Mouse (Mus musculus) brain, adult 2 months (tissue): ENCODE results near the gene Klf8.

Source experiments
- DNase-seq: peaks from one replicate; pipeline ENCODE4 v3.0.0; 2011; ENCODE audit warnings: low read depth, low spot score

The Klf8 gene

DNA sequence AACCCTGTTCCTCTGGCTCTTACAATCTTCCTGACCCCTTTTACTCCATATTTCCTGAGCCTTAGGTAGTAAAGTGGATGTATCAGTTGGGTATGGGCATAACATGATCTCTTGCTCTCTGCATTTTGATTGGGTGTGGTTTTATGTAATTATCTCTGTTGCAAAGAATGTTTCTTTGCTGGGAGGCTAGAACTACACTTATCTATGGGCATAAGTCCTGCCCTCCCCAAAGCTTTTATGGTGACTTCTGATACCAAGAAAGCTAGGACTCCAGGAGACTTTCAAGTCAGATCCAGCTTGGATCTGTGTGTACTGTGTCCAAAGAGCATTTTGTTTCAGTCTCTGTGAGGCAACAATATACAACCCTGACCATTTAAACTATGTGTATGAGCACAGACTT is 202.3 kb downstream of the Klf8 start:
- no peak for DNase-seq

DNA sequence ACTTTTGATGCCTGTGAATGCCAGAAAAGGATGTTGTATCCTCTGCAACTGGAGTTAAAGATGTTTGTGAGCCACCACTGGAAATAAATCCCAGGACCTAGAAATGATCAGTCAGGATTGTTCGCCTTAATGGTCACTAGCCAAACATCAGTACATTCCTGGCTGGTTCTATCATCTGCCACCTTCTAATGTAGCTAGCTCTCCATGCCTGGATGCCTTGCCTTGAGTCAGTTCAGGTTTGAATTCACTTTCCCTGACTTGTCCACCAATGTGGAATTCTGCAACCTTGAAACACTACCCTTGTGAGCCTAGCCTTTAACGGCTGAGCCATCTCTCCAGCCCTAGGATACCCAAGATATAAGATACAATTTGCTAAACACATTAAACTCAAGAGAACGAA is 202.8 kb downstream of the Klf8 start:
- DNase-seq, result no peak
